Comparison of ENCODE assay signal across 8 mouse cellular contexts in genomic region chr3:121104571-121105407, GRCm38 (mm10).
DNase-seq lines count a peak whose midpoint lies in the region; ATAC-seq lines count a peak whose summit lies in the region.

No protein-coding gene starts in this region.

- peak; percentile 80 for ATAC-seq in activated CD4-positive, CD25-positive, alpha-beta regulatory T cell, adult 4 months
- peak; percentile 70 for ATAC-seq in inflammation-experienced regulatory T-cells, adult 6 months
- peak; percentile 99 for ATAC-seq in megakaryocyte progenitor cell, adult 5-6 weeks (replicated peaks; ENCODE audit: poor library complexity)

- peak; percentile 78 to 82 for DNase-seq in cerebellum, postnatal 36 days
- peak; percentile 14 to 18 for DNase-seq in gastrocnemius, adult 8-10 months (ENCODE audit: low spot score in 2 of 2)
- peak; percentile 63 to 89 for DNase-seq in left cerebral cortex, adult 9 months (ENCODE audit: low spot score in 2 of 2)
- peak; percentile 92 to 93 for DNase-seq in right cerebral cortex, postnatal 10 days (ENCODE audit: low spot score in 2 of 2)
- DNase-seq in urinary bladder, postnatal 36 days (ENCODE audit: low spot score in 2 of 2), result peak; percentile 30 to 54

Comparison
In these comparisons a context has a peak if more than half of its experiments do, and no peak if none do; other contexts are left out.
1. Peak in every context shown above with its lines: DNase-seq and ATAC-seq.
2. DNase-seq: peak in every context shown above with its lines; median percentile 92 in right cerebral cortex, postnatal 10 days; 80 in cerebellum, postnatal 36 days; 76 in left cerebral cortex, adult 9 months; 42 in urinary bladder, postnatal 36 days; 16 in gastrocnemius, adult 8-10 months.